Comparison of ENCODE assay signal across 12 mouse cellular contexts in the genomic region with DNA sequence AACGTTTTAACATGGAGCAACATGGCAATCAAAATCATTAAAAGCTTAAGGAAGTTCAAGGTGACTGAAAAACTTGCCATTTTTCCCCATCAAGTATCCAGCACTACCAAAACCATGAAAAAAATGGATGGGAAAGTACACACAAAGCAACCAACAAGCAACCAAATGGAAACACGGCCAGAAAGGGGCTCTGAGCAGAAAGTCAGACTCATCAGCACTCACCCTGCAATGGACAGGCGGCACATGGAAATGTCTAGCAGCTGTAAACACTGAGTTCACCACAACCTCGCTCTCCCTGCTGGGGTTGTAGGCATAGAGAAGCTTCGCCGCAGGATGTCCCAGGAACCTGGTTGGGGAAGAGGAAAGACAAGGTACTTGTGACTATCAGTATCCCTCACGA.
"Had no signal": no experiment of that assay in that cellular context is flagged by ENCODE, and none has a peak within 500 bp of the region (broad histone marks: within the 10 kb centered on the region; RNA-seq: fewer than 3 reads in every experiment).

No protein-coding gene starts in this region.

- H3K27ac ChIP-seq: limb, embryonic 12.5 days; liver, embryonic 14.5 days; midbrain, embryonic 13.5 days; neural tube, embryonic 12.5 days; stomach, embryonic 15.5 days had no signal

- H3K27me3 ChIP-seq: limb, embryonic 12.5 days; midbrain, embryonic 13.5 days; neural tube, embryonic 12.5 days; stomach, embryonic 15.5 days had no signal

- H3K4me1 ChIP-seq: limb, embryonic 12.5 days had no signal

- ATAC-seq: midbrain, embryonic 13.5 days had no signal

- H3K4me2 ChIP-seq: limb, embryonic 12.5 days; midbrain, embryonic 13.5 days; neural tube, embryonic 12.5 days; stomach, embryonic 15.5 days had no signal

- DNase-seq: kidney, adult 8-10 months; kidney, postnatal 25 days; lung, adult 18-20 months; lung, postnatal 36 days; right cerebral cortex, postnatal 14 days; thymus, adult 2 months; thymus, postnatal 36 days had no signal

- H3K4me3 ChIP-seq: limb, embryonic 12.5 days; midbrain, embryonic 13.5 days; neural tube, embryonic 12.5 days; stomach, embryonic 15.5 days had no signal

- H3K9ac ChIP-seq: limb, embryonic 12.5 days; liver, embryonic 14.5 days; midbrain, embryonic 13.5 days; neural tube, embryonic 12.5 days; stomach, embryonic 15.5 days had no signal

- H3K9me3 ChIP-seq: limb, embryonic 12.5 days; midbrain, embryonic 13.5 days; neural tube, embryonic 12.5 days; stomach, embryonic 15.5 days had no signal
